Mouse (Mus musculus) olfactory bulb, adult 2 months (tissue): Measurements from ENCODE around the gene Natd1.

Experiments
- CTCF ChIP-seq: fragments of 200-500 bp; IDR thresholded peaks from 2 replicates; pipeline ENCODE4 v1.5.1; 2012; ENCODE audit warnings: low read depth, mild to moderate bottlenecking, low read length, moderate library complexity; ENCODE audit not compliant: insufficient read depth
- POLR2A ChIP-seq: fragments of 200-500 bp; IDR thresholded peaks from 2 replicates; pipeline ENCODE4 v1.6.1; 2012; ENCODE audit warnings: mild to moderate bottlenecking, low read depth, low read length, moderate library complexity; ENCODE audit not compliant: insufficient read depth

DNA sequence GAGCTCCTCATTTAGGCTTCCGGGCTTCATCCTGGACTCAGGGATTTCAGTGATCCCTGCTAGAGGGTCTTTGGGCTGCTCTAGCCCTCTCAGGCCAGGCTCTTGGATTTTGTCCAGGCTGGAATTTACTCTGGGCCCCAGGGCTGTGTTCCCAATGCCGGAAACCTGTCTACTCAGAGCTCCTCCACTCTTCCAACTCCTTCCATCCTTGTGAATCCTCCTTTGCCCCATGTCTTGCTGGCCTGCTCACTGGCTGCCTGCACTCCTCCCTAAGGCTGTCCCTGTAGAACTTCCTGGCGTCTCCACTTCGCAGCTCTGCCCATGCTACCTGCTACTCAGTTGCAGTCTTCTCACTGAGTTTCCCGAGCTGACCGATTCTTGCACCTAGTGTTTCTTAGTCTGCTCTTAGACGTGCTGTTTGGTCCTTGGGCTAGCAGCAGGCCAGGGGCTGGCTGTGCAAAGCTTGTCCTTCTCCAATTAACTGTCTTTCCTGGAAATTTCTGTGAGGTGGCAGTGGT lies 18.0 kb upstream of the Natd1 start:
- TF ChIP-seq CTCF (no peak), POLR2A (no peak)
